Mouse (Mus musculus) ZHBTc4 (cell line): ENCODE measurements around the gene Zfp324.
"Not testable (repeated sequence)": the region's sequence is repeated elsewhere in the genome, so short reads cannot be mapped to it uniquely, and the experiment has no call there.

Experiments
- DNase-seq: peaks from one replicate; pipeline ENCODE4 v3.0.0-alpha.2; 2011; ENCODE audit warnings: low read depth, low spot score

The Zfp324 gene

GRCm38 (mm10) chr7:12965678-12966091 is at the start of gene Zfp324:
TSS of gene Zfp324 (plus strand) at chr7:12965838.
- DNase-seq, result peak; percentile 94

- not testable (repeated sequence) for DNase-seq
Observed at GRCm38 (mm10) chr7:12920495-12920894, 45.1 kb upstream of the Zfp324 start.

GRCm38 (mm10) chr7:12921318-12921704 is 44.3 kb upstream of the Zfp324 start:
- no peak for DNase-seq

- DNase-seq, result peak; percentile 100
Observed at GRCm38 (mm10) chr7:12921705-12922465, 43.8 kb upstream of the Zfp324 start, which contains the start of gene Rps5. TSS of gene Rps5 (plus strand) at chr7:12922290.

- DNase-seq, result no peak
Observed at GRCm38 (mm10) chr7:12922729-12923128, 42.9 kb upstream of the Zfp324 start.

GRCm38 (mm10) chr7:12926316-12926715 is 39.3 kb upstream of the Zfp324 start:
- no peak for DNase-seq

GRCm38 (mm10) chr7:12927191-12927680 is 38.4 kb upstream of the Zfp324 start, which contains the start of gene Rnf225:
TSS of gene Rnf225 (plus strand) at chr7:12927416.
- DNase-seq, result peak; percentile 80

- peak; percentile 64 for DNase-seq
Observed at GRCm38 (mm10) chr7:12927693-12928589, 37.7 kb upstream of the Zfp324 start.

- peak; percentile 64 for DNase-seq
Observed at GRCm38 (mm10) chr7:12933615-12934140, 32.0 kb upstream of the Zfp324 start.

- no peak for DNase-seq
Observed at GRCm38 (mm10) chr7:12934808-12935207, 30.8 kb upstream of the Zfp324 start.

GRCm38 (mm10) chr7:12937254-12937803 is 28.3 kb upstream of the Zfp324 start:
- not testable (repeated sequence) for DNase-seq

- no peak for DNase-seq
Observed at GRCm38 (mm10) chr7:12940599-12940998, 25.0 kb upstream of the Zfp324 start.

- peak; percentile 76 for DNase-seq
Observed at GRCm38 (mm10) chr7:12943488-12943887, 22.1 kb upstream of the Zfp324 start.

GRCm38 (mm10) chr7:12949032-12949871 is 16.4 kb upstream of the Zfp324 start:
- DNase-seq, result peak; percentile 99

GRCm38 (mm10) chr7:12949872-12950229 is 15.8 kb upstream of the Zfp324 start:
- no peak for DNase-seq

GRCm38 (mm10) chr7:12954896-12955295 is 10.7 kb upstream of the Zfp324 start:
- no peak for DNase-seq

- no peak for DNase-seq
Observed at GRCm38 (mm10) chr7:12957511-12957910, 8.1 kb upstream of the Zfp324 start.

- DNase-seq, result no peak
Observed at GRCm38 (mm10) chr7:12958948-12959347, 6.7 kb upstream of the Zfp324 start.

GRCm38 (mm10) chr7:12959718-12960117 is 5.9 kb upstream of the Zfp324 start:
- peak; percentile 76 for DNase-seq

GRCm38 (mm10) chr7:12961511-12962141 is 4.0 kb upstream of the Zfp324 start:
- peak; percentile 89 for DNase-seq
